Mouse (Mus musculus) intestine, embryonic 16.5 days (tissue): ENCODE measurements at regions not wholly inside any gene's neighbourhood (a gene's known extent, or its start where the extent isn't known, plus 50 kb on each side); places are given as distances from the start of the nearest gene placed in this dataset.

Experiments
- ATAC-seq: fragments of 200-750 bp; cut with Nextera tagmentation; 2 replicates; pipeline ENCODE4 v1.8.0; 2017; ENCODE audit warnings: moderate TSS enrichment, moderate library complexity
- H3K27ac ChIP-seq: fragments of 300-500 bp; sonication (generic); 2 replicates; pipeline ENCODE4 v1.5.1; 2014; ENCODE audit warnings: mild to moderate bottlenecking, low read length
- H3K27me3 ChIP-seq: fragments of 300-500 bp; sonication (generic); replicated peaks from 2 replicates; pipeline ENCODE4 v1.6.1; 2014; ENCODE audit warnings: low read length, control low read depth, mixed read lengths; ENCODE audit not compliant: control insufficient read depth, insufficient read depth
- H3K36me3 ChIP-seq: fragments of 300-500 bp; sonication (generic); 2 replicates; pipeline ENCODE4 v1.6.1; 2014; ENCODE audit warnings: low read length, control low read depth; ENCODE audit not compliant: control insufficient read depth, insufficient read depth
- H3K4me1 ChIP-seq: fragments of 300-500 bp; sonication (generic); 2 replicates; pipeline ENCODE4 v1.6.1; 2014; ENCODE audit warnings: low read length, control low read depth, mixed read lengths; ENCODE audit not compliant: control insufficient read depth, insufficient read depth
- H3K4me2 ChIP-seq: fragments of 300-500 bp; sonication (generic); 2 replicates; pipeline ENCODE4 v1.6.1; 2014; ENCODE audit warnings: low read depth, low read length, control low read depth
- H3K4me3 ChIP-seq: fragments of 300-500 bp; sonication (generic); 2 replicates; pipeline ENCODE4 v1.5.1; 2014; ENCODE audit warnings: mild to moderate bottlenecking, low read length
- H3K9ac ChIP-seq: fragments of 300-500 bp; sonication (generic); 2 replicates; pipeline ENCODE4 v1.6.1; 2014; ENCODE audit warnings: low read depth, low read length
- H3K9me3 ChIP-seq: fragments of 300-500 bp; sonication (generic); 2 replicates; pipeline ENCODE4 v1.6.1; 2016; ENCODE audit warnings: low read length, control low read depth; ENCODE audit not compliant: control insufficient read depth
- WGBS: fragments of 180-500 bp; shearing (Covaris S2); extraction: QIAGEN DNeasy Blood & Tissue Kit; methylation state at CpG from one replicate; pipeline ENCODE4 v1.1.7; 2014; 5-methylcytosine and 5-hydroxymethylcytosine counted together

DNA sequence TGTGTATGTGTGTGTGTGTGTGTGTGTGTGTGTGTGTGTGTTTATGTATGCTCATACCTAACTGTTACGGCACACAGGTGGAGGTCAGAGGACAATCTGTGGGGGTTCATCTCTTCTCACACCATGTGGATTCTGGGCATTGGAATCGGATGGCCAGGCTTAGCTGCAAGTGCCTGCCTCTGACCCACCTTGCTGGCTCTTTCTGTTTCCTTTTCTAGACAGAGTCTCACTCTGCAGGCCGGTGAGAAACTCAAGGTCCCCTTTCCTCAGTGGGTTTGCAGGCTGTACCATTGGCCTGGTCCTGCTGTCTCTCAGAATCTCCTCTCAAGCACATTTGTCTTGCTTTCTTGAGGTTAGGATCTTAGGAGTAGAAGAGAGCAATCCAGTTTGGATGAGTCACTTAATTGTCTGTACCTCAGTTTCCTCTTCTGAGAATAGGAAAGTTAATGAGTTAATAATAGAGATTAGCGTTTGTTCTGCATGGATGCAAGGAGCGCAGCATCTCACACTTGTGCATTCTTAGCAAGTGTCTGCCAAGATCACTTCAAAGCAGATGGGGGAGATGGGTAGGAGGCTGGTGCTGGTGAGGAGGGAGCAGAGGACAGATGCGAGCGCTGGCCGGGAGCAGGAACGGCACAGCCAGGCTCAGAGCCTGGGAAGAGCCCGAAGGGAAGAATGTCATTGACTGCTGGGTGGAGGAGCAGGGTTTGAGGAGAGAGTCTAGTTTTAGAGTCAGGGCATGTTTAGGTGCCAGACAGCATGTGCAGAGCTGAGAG lies 155.2 kb downstream of the Chst1 start:
- no peaks in the 10 kb centered on the region for H3K27me3 ChIP-seq
- no peak for ATAC-seq
- H3K27ac ChIP-seq = no peak overlapping the region
- no peak overlapping the region for H3K9ac ChIP-seq
- 61% methylated on average over 10 of the region's 10 CpGs for WGBS
- no peaks in the 10 kb centered on the region for H3K9me3 ChIP-seq
- no peak overlapping the region for H3K4me2 ChIP-seq
- H3K4me1 ChIP-seq = peaks cover 8% of the 10 kb centered on the region; the same call in 1 of the 2 replicates
- no peaks in the 10 kb centered on the region for H3K36me3 ChIP-seq
- H3K4me3 ChIP-seq = no peak overlapping the region

DNA sequence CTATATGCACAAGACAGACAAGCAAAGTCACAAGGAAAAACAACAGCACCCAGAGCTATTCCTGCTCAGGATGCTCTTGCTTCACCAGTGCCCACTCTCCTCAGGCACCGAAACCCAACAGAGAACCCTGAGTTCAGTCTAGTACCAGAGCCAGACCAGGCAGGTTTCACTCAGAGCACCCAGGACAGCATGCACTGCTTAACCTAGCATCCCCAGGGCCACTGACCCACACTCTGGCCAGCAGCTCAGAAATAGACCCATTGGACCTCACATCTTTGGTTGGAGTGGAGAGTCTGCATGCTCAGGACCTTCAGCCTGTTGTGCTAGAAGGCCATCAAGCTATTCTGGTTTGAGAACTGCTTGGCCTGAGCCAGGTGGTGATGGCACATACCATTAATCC lies 157.0 kb downstream of the Chst1 start:
- ATAC-seq = no peak
- no peaks in the 10 kb centered on the region for H3K4me1 ChIP-seq
- WGBS = 93% methylated on average over 1 of the region's 1 CpGs
- H3K27me3 ChIP-seq = no peaks in the 10 kb centered on the region
- no peak overlapping the region for H3K4me2 ChIP-seq
- H3K9me3 ChIP-seq = no peaks in the 10 kb centered on the region
- no peak overlapping the region for H3K9ac ChIP-seq
- H3K27ac ChIP-seq = no peak overlapping the region
- H3K36me3 ChIP-seq = no peaks in the 10 kb centered on the region
- no peak overlapping the region for H3K4me3 ChIP-seq

DNA sequence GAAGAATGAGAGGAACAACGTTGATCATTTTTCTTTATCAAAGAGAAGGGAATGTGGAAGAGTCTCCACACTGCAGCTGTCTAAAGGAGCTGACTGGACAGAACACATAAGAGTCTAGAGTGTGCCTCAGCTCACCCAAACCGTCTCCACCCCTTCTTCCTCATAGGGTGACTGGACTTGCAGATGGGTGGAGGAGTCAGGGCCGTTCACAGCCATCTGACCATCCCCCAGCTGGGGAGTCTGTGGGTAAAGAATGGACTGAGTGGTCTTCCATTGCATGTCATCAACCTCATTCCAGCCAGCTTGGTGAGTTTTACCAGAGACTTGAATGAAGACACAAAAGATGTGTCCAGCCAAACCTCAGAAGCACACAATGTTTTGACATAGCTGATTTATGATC lies 156.1 kb upstream of the Syt13 start:
- WGBS = 32% methylated on average over 3 of the region's 3 CpGs

DNA sequence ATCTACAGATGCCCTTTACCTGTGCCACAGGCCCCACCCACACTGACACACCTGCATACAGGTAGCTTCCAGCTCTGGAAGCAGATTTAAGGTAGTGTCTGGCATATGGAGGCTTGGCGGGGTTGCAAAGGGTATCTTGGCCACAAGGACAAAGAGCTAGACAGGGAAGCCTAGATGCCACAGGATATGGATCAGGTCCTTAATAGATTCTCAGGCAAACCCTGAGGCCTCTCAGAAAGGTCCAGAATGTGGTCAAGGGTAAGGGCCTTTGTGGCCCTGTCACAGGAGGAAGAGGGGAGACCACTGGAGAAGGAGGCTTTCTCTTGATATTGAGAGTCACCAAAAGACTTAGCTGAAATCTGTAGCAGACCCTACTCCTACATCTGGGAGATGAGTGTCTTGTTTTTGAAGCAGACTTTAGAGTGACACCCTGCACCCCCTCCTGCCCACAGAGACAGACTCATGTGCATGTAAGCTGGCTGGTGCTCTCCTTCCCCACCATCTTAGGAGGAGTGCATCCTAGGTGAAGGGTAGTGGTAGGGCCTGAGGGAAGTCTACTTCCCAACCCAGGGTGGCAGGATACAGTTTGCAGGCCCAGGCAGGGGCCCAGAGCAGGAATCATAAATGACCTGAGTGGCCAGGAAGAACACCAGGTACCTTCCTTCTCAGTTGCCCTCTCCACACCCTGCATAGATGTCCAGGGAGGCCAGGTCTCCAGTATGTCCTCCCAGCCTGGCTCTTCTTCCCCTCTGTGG lies 150.8 kb upstream of the Syt13 start:
- Histone ChIP-seq H3K4me3 (no peak overlapping the region), H3K4me1 (no peaks in the 10 kb centered on the region), H3K36me3 (no peaks in the 10 kb centered on the region), H3K9ac (no peak overlapping the region), H3K9me3 (no peaks in the 10 kb centered on the region), H3K27me3 (no peaks in the 10 kb centered on the region), H3K4me2 (no peak overlapping the region), H3K27ac (no peak overlapping the region)
- 90% methylated on average over 1 of the region's 1 CpGs for WGBS
- no peak for ATAC-seq

More for the DNA sequence above, 156.1 kb upstream of the Syt13 start:
- no peaks in the 10 kb centered on the region for H3K36me3 ChIP-seq
- no peaks in the 10 kb centered on the region for H3K27me3 ChIP-seq
- ATAC-seq = no peak
- no peaks in the 10 kb centered on the region for H3K9me3 ChIP-seq
- no peak overlapping the region for H3K4me2 ChIP-seq
- no peaks in the 10 kb centered on the region for H3K4me1 ChIP-seq
- no peak overlapping the region for H3K9ac ChIP-seq
- H3K4me3 ChIP-seq = no peak overlapping the region
- no peak overlapping the region for H3K27ac ChIP-seq

DNA sequence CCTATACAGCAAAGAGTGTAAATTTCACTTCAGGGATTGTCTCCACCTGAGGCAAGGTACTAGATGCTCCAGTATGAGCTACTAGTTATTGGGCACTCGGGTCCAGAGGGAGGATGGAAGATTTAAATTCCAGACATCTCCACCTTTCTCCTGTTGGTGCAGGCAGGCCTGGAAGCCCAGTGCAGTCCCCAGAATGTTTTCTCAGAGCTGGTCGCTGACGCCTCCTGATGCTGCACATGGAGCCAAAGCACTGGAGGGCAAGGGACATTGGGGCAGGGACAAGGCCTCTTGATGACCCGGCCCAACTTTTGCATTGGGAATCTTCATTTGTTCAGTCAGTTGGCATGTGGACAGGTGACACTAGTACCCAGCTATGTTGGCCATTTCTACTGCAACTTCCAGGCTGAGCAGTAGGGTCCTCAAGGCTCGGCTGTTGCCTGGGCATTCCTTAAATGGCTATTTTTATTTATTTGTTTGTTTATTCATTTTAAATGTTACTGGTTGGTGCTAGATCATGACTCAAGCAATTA lies 147.4 kb upstream of the Syt13 start:
- Histone ChIP-seq H3K4me1 (no peaks in the 10 kb centered on the region), H3K4me2 (no peak overlapping the region), H3K4me3 (no peak overlapping the region), H3K9me3 (no peaks in the 10 kb centered on the region), H3K9ac (no peak overlapping the region), H3K27ac (no peak overlapping the region), H3K27me3 (no peaks in the 10 kb centered on the region), H3K36me3 (no peaks in the 10 kb centered on the region)
- 83% methylated on average over 5 of the region's 5 CpGs for WGBS
- ATAC-seq = no peak

DNA sequence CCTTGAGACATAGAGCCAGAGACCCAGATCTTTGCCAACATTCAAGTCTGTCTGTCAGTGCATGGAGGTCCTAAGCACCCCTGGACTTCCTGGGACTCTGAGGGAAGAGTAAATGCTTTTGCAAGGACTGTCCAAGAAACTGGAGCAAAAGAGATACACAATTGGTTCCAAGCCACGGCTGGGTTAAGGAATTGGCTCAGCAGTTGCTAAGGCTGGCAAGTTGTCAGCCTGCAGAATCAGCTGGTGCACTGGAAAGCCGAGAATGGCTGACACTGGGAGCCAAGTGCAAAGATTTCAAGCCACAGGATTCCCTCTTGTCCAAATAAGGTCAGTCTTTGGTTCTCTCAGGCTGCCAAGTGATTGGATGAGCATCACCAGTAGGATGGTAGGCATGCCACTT lies 146.8 kb upstream of the Syt13 start:
- H3K36me3 ChIP-seq = no peaks in the 10 kb centered on the region
- no peak overlapping the region for H3K27ac ChIP-seq
- H3K9me3 ChIP-seq = no peaks in the 10 kb centered on the region
- H3K4me2 ChIP-seq = no peak overlapping the region
- no peak overlapping the region for H3K4me3 ChIP-seq
- 46% methylated on average over 2 of the region's 2 CpGs for WGBS
- H3K27me3 ChIP-seq = no peaks in the 10 kb centered on the region
- no peaks in the 10 kb centered on the region for H3K4me1 ChIP-seq
- H3K9ac ChIP-seq = no peak overlapping the region
- ATAC-seq = no peak

DNA sequence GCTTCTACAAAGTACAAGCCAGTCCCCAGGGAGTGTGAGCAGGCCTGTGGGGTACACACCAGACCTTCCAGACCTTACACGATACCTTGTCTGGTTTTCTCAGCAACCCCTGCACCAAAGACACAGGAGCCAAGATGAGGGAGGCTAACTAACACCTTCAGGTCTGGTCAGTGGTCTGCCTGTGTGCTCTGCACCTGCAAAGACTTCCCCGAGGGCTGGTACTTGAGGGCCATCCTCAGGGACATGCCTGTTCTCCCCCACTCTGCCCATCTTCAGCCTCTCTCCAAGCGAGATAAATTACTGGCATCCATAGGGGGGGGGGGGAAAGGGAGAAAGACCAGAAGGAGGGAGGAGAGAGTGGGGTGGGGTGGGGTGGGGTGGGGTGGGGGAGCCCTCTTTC lies 145.8 kb upstream of the Syt13 start:
- 61% methylated on average over 2 of the region's 3 CpGs for WGBS
- no peaks in the 10 kb centered on the region for H3K27me3 ChIP-seq

DNA sequence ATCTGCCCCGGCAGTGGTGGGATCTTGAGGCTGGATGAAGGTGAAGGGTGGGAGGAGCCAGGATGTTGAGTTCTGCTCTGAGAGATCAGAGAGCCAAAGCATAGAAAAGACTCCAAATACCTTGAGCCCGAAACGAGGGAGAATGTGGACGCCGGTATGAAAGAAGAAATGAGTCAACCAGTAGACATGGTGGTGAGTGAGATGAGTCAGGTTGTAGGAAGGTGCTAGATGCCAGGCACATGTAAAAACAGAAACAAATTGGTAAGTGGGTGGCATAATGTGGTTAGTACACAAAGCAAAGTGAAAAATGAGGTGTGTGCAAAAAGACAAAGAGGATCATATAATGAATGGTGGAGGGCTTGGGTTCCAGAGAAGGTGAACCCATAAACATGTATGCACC lies 144.8 kb upstream of the Syt13 start:
- Histone ChIP-seq H3K9ac (no peak overlapping the region), H3K36me3 (no peaks in the 10 kb centered on the region), H3K4me1 (no peaks in the 10 kb centered on the region), H3K9me3 (no peaks in the 10 kb centered on the region), H3K27me3 (no peaks in the 10 kb centered on the region), H3K4me3 (no peak overlapping the region), H3K27ac (no peak overlapping the region), H3K4me2 (no peak overlapping the region)
- WGBS = 86% methylated on average over 5 of the region's 5 CpGs
- ATAC-seq = no peak

More for the DNA sequence above, 145.8 kb upstream of the Syt13 start:
- Histone ChIP-seq H3K9me3 (no peaks in the 10 kb centered on the region), H3K36me3 (no peaks in the 10 kb centered on the region), H3K4me1 (no peaks in the 10 kb centered on the region), H3K4me3 (no peak overlapping the region), H3K4me2 (no peak overlapping the region), H3K27ac (no peak overlapping the region), H3K9ac (no peak overlapping the region)
- ATAC-seq = no peak

DNA sequence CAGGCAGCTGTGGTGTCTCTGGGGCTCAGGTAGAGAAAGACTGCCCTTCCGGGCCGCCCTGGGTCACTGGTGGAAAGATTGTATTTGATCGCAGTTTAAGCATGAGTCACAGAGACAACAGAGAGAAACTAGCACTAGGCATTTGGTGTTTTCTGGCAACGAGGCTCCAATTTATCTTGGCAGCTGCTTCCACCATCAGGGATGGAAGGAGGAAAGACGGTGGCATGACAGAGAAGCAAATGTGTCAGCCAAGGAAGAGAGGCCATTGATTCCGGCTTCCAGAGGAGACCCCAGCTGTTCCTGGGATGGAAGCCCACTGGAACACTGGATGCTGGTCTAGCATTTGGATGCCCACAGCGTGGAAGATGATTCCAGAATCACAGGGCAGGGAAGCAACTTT lies 142.3 kb upstream of the Syt13 start:
- Histone ChIP-seq H3K36me3 (no peaks in the 10 kb centered on the region), H3K27me3 (no peaks in the 10 kb centered on the region), H3K4me1 (no peaks in the 10 kb centered on the region), H3K4me3 (no peak overlapping the region), H3K9me3 (no peaks in the 10 kb centered on the region), H3K27ac (no peak overlapping the region), H3K4me2 (no peak overlapping the region), H3K9ac (no peak overlapping the region)
- no peak for ATAC-seq
- WGBS = 69% methylated on average over 7 of the region's 7 CpGs
